ENCODE assay signal across 9 mouse cellular contexts in genomic region chr9:87144532-87144931, GRCm38 (mm10). TPM values are rescaled to one million over a fixed set of nuclear protein-coding genes. Genes with fewer than 3 reads are reported as not detected.
A peak's percentile ranks its signal among the peaks of the same experiment; 100 is the strongest.
DNase-seq lines count a peak whose midpoint lies in the region; ATAC-seq lines count a peak whose summit lies in the region.
"Had no signal": no experiment of that assay in that cellular context is flagged by ENCODE, and none has a peak within 500 bp of the region (broad histone marks: within the 10 kb centered on the region; RNA-seq: fewer than 3 reads in every experiment).

No protein-coding gene starts in this region.

- H3K27ac ChIP-seq in embryonic facial prominence, embryonic 14.5 days (replicated peaks; ENCODE audit: low read depth, low read length) = no peak overlapping the region

- peak overlapping the region; percentile 58 for H3K4me2 ChIP-seq in embryonic facial prominence, embryonic 14.5 days (ENCODE audit: low read depth, low read length)

- H3K9me3 ChIP-seq in embryonic facial prominence, embryonic 14.5 days (ENCODE audit: control insufficient read depth, low read length) = no peaks in the 10 kb centered on the region

- H3K9ac ChIP-seq in embryonic facial prominence, embryonic 14.5 days (ENCODE audit: low read depth, low read length) = peak overlapping the region; percentile 25; the same call in 1 of the 2 replicates

- ATAC-seq in embryonic facial prominence, embryonic 14.5 days (ENCODE audit: low read depth) = peak; percentile 51; the same call in 1 of the 2 replicates

- peak; percentile 25 for DNase-seq in left cerebral cortex, postnatal 4 days
- DNase-seq in left cerebral cortex, adult 9 months (ENCODE audit: low spot score in 2 of 2) = no peak
- DNase-seq in cerebellum, adult 11-12 months = peak; percentile 18
- DNase-seq in embryonic facial prominence, embryonic 14.5 days (ENCODE audit: low spot score) = no peak
- peak; percentile 1 for DNase-seq in induced T-regulatory cell, adult 2 months (ENCODE audit: low read depth)
- DNase-seq in neural tube, embryonic 10.5 days (ENCODE audit: extremely low spot score, low spot score) = peak; percentile 44
- DNase-seq in gastrocnemius, adult 8-10 months (ENCODE audit: low spot score in 2 of 2) = no peak
- DNase-seq in adrenal gland, postnatal 36 days = no peak

- peaks cover 8% of the 10 kb centered on the region for H3K4me1 ChIP-seq in embryonic facial prominence, embryonic 14.5 days (ENCODE audit: control insufficient read depth, insufficient read depth, low read length)

- WGBS in embryonic facial prominence, embryonic 14.5 days = 4% methylated on average over 18 of the region's 19 CpGs

- H3K4me3 ChIP-seq in embryonic facial prominence, embryonic 14.5 days (ENCODE audit: low read depth, low read length) = peak overlapping the region; percentile 37

- intact Hi-C loops in left cerebral cortex, postnatal 4 days (cut with DNase I) = no loop called here

- peaks cover 36% of the 10 kb centered on the region for H3K27me3 ChIP-seq in embryonic facial prominence, embryonic 14.5 days (replicated peaks; ENCODE audit: control insufficient read depth, insufficient read depth, low read length)

- no peaks in the 10 kb centered on the region for H3K36me3 ChIP-seq in embryonic facial prominence, embryonic 14.5 days (ENCODE audit: control insufficient read depth, insufficient read depth, low read length)

RNA-seq across cellular contexts. Expression of gene Mrap2, which starts 0.4 kb away (rescaled TPM):
- total RNA-seq in left cerebral cortex, postnatal 4 days (2021) = 1 to 10 TPM; 1.5 to 3.5 TPM
- polyA plus RNA-seq in embryonic facial prominence, embryonic 14.5 days (2014; fragmentation: Nextera tagmentation; extraction: Ambion mirVana) = 0.19 and 0.41 TPM in 2 replicates
- total RNA-seq in gastrocnemius, adult 8-10 months (2022) = under 1 TPM; 0.13 to 0.31 (median 0.24) TPM
- 1 to 10 TPM; 2.2 to 2.7 TPM for total RNA-seq in adrenal gland, postnatal 36 days (2021)
- total RNA-seq: liver, adult 2 months had no signal
- polyA plus RNA-seq: liver, adult 2 months had no signal

Comparison
In these comparisons a context has a peak if more than half of its experiments do, and no peak if none do; other contexts are left out.
1. DNase-seq: peak in left cerebral cortex, postnatal 4 days (single experiment), cerebellum, adult 11-12 months (single experiment), induced T-regulatory cell, adult 2 months (single experiment) and neural tube, embryonic 10.5 days (single experiment); none in left cerebral cortex, adult 9 months (0 of 2), embryonic facial prominence, embryonic 14.5 days (single experiment), gastrocnemius, adult 8-10 months (0 of 2) and adrenal gland, postnatal 36 days (0 of 2).